Mouse (Mus musculus) G1E (cell line): Measurements from ENCODE around the gene Dock11.

Source experiments
- CTCF ChIP-seq: IDR thresholded peaks from 2 replicates; pipeline ENCODE4 v1.5.1; 2012; ENCODE audit warnings: low read depth, low read length, inconsistent platforms, mixed read lengths
- GATA1 ChIP-seq: IDR thresholded peaks from 2 replicates; pipeline ENCODE4 v1.6.1; 2012; ENCODE audit warnings: borderline replicate concordance, low read length, inconsistent platforms, mixed read lengths
- POLR2AphosphoS5 ChIP-seq: IDR thresholded peaks from 2 replicates; pipeline ENCODE4 v1.6.1; 2012; ENCODE audit warnings: low read depth, low read length, inconsistent platforms; ENCODE audit not compliant: insufficient replicate concordance

- no peak for TF ChIP-seq CTCF
- TF ChIP-seq POLR2AphosphoS5, result no peak
- no peak for TF ChIP-seq GATA1
Observed at GRCm38 (mm10) chrX:36025651-36026050, 137.0 kb downstream of the Dock11 start.
